Mouse (Mus musculus): ENCODE measurements around the gene Fpr1. TPM values are rescaled to one million over a fixed set of nuclear protein-coding genes. Genes with fewer than 3 reads are reported as not detected.

Fpr1 gene
- polyA plus RNA-seq, 1 experiment from 2014 or later: 0.39 TPM

GRCm38 (mm10) chr17:17882672-17883071 lies 1.1 kb downstream of the Fpr1 start:
- H3K4me2 ChIP-seq (replicated peaks; ENCODE audit: low read depth, low read length): no peak overlapping the region
- H3K4me3 ChIP-seq (ENCODE audit: low read length): no peak overlapping the region
- no peaks in the 10 kb centered on the region for H3K36me3 ChIP-seq (ENCODE audit: insufficient read depth, low read length)
- H3K9me3 ChIP-seq (ENCODE audit: low read length): no peaks in the 10 kb centered on the region
- 81% methylated on average over 3 of the region's 3 CpGs for WGBS
- no peaks in the 10 kb centered on the region for H3K4me1 ChIP-seq (ENCODE audit: insufficient read depth, low read length)
- no peak overlapping the region for H3K27ac ChIP-seq (ENCODE audit: low read length)
- H3K9ac ChIP-seq (replicated peaks; ENCODE audit: low read length): no peak overlapping the region
- ATAC-seq (ENCODE audit: low FRiP score, low TSS enrichment): no peak
- H3K27me3 ChIP-seq (ENCODE audit: insufficient read depth, low read length): no peaks in the 10 kb centered on the region

GRCm38 (mm10) chr17:17879347-17879746 lies 4.4 kb downstream of the Fpr1 start:
- H3K36me3 ChIP-seq (ENCODE audit: insufficient read depth, low read length): no peaks in the 10 kb centered on the region
- no peak for ATAC-seq (ENCODE audit: low FRiP score, low TSS enrichment)
- WGBS: 94% methylated on average over 1 of the region's 1 CpGs
- no peak overlapping the region for H3K27ac ChIP-seq (ENCODE audit: low read length)
- no peak overlapping the region for H3K4me3 ChIP-seq (ENCODE audit: low read length)
- no peaks in the 10 kb centered on the region for H3K27me3 ChIP-seq (ENCODE audit: insufficient read depth, low read length)
- no peaks in the 10 kb centered on the region for H3K4me1 ChIP-seq (ENCODE audit: insufficient read depth, low read length)
- H3K9ac ChIP-seq (replicated peaks; ENCODE audit: low read length): no peak overlapping the region
- H3K9me3 ChIP-seq (ENCODE audit: low read length): no peaks in the 10 kb centered on the region
- no peak overlapping the region for H3K4me2 ChIP-seq (replicated peaks; ENCODE audit: low read depth, low read length)

- Histone ChIP-seq H3K4me3 (ENCODE audit: low read length) (no peak overlapping the region), H3K4me1 (ENCODE audit: insufficient read depth, low read length) (no peaks in the 10 kb centered on the region), H3K27me3 (ENCODE audit: insufficient read depth, low read length) (no peaks in the 10 kb centered on the region), H3K4me2 (replicated peaks; ENCODE audit: low read depth, low read length) (no peak overlapping the region), H3K36me3 (ENCODE audit: insufficient read depth, low read length) (no peaks in the 10 kb centered on the region), H3K27ac (ENCODE audit: low read length) (no peak overlapping the region), H3K9me3 (ENCODE audit: low read length) (no peaks in the 10 kb centered on the region), H3K9ac (replicated peaks; ENCODE audit: low read length) (no peak overlapping the region)
- no peak for ATAC-seq (ENCODE audit: low FRiP score, low TSS enrichment)
- WGBS: 85% methylated on average over 2 of the region's 2 CpGs
Measured at GRCm38 (mm10) chr17:17871697-17872096, 12.0 kb downstream of the Fpr1 start.

GRCm38 (mm10) chr17:17870892-17871550 lies 12.7 kb downstream of the Fpr1 start:
- 82% methylated on average over 2 of the region's 2 CpGs for WGBS
- H3K4me1 ChIP-seq (ENCODE audit: insufficient read depth, low read length): no peaks in the 10 kb centered on the region
- no peak overlapping the region for H3K4me2 ChIP-seq (replicated peaks; ENCODE audit: low read depth, low read length)
- H3K4me3 ChIP-seq (ENCODE audit: low read length): no peak overlapping the region
- no peak for ATAC-seq (ENCODE audit: low FRiP score, low TSS enrichment)
- no peak overlapping the region for H3K9ac ChIP-seq (replicated peaks; ENCODE audit: low read length)
- no peaks in the 10 kb centered on the region for H3K36me3 ChIP-seq (ENCODE audit: insufficient read depth, low read length)
- no peak overlapping the region for H3K27ac ChIP-seq (ENCODE audit: low read length)
- H3K27me3 ChIP-seq (ENCODE audit: insufficient read depth, low read length): no peaks in the 10 kb centered on the region
- H3K9me3 ChIP-seq (ENCODE audit: low read length): no peaks in the 10 kb centered on the region

GRCm38 (mm10) chr17:17866801-17867469 lies 16.8 kb downstream of the Fpr1 start:
- Histone ChIP-seq H3K4me2 (replicated peaks; ENCODE audit: low read depth, low read length) (no peak overlapping the region), H3K36me3 (ENCODE audit: insufficient read depth, low read length) (0 out of 2 replicates have a peak, but pooled peaks cover 8% of the 10 kb centered on the region), H3K27me3 (ENCODE audit: insufficient read depth, low read length) (no peaks in the 10 kb centered on the region), H3K4me3 (ENCODE audit: low read length) (no peak overlapping the region), H3K27ac (ENCODE audit: low read length) (no peak overlapping the region), H3K9ac (replicated peaks; ENCODE audit: low read length) (no peak overlapping the region), H3K9me3 (ENCODE audit: low read length) (no peaks in the 10 kb centered on the region), H3K4me1 (ENCODE audit: insufficient read depth, low read length) (no peaks in the 10 kb centered on the region)
- no peak for ATAC-seq (ENCODE audit: low FRiP score, low TSS enrichment)
- WGBS: 87% methylated on average over 11 of the region's 11 CpGs

- WGBS: 66% methylated on average over 2 of the region's 2 CpGs
- no peak overlapping the region for H3K4me2 ChIP-seq (replicated peaks; ENCODE audit: low read depth, low read length)
- no peak overlapping the region for H3K4me3 ChIP-seq (ENCODE audit: low read length)
- no peak overlapping the region for H3K27ac ChIP-seq (ENCODE audit: low read length)
- ATAC-seq (ENCODE audit: low FRiP score, low TSS enrichment): no peak
- no peaks in the 10 kb centered on the region for H3K9me3 ChIP-seq (ENCODE audit: low read length)
- H3K4me1 ChIP-seq (ENCODE audit: insufficient read depth, low read length): no peaks in the 10 kb centered on the region
- H3K9ac ChIP-seq (replicated peaks; ENCODE audit: low read length): no peak overlapping the region
- 0 out of 2 replicates have a peak, but pooled peaks cover 8% of the 10 kb centered on the region for H3K36me3 ChIP-seq (ENCODE audit: insufficient read depth, low read length)
- no peaks in the 10 kb centered on the region for H3K27me3 ChIP-seq (ENCODE audit: insufficient read depth, low read length)
Measured at GRCm38 (mm10) chr17:17865168-17865567, 18.6 kb downstream of the Fpr1 start.

GRCm38 (mm10) chr17:17862360-17862759 lies 21.4 kb downstream of the Fpr1 start:
- H3K9ac ChIP-seq (replicated peaks; ENCODE audit: low read length): no peak overlapping the region
- no peak for ATAC-seq (ENCODE audit: low FRiP score, low TSS enrichment)
- no peak overlapping the region for H3K27ac ChIP-seq (ENCODE audit: low read length)
- 38% methylated on average over 1 of the region's 1 CpGs for WGBS
- no peak overlapping the region for H3K4me3 ChIP-seq (ENCODE audit: low read length)
- no peaks in the 10 kb centered on the region for H3K27me3 ChIP-seq (ENCODE audit: insufficient read depth, low read length)
- H3K9me3 ChIP-seq (ENCODE audit: low read length): no peaks in the 10 kb centered on the region
- no peaks in the 10 kb centered on the region for H3K4me1 ChIP-seq (ENCODE audit: insufficient read depth, low read length)
- H3K36me3 ChIP-seq (ENCODE audit: insufficient read depth, low read length): 0 out of 2 replicates have a peak, but pooled peaks cover 8% of the 10 kb centered on the region
- H3K4me2 ChIP-seq (replicated peaks; ENCODE audit: low read depth, low read length): no peak overlapping the region

- 88% methylated on average over 3 of the region's 3 CpGs for WGBS
- no peak overlapping the region for H3K27ac ChIP-seq (ENCODE audit: low read length)
- H3K4me2 ChIP-seq (replicated peaks; ENCODE audit: low read depth, low read length): no peak overlapping the region
- no peak overlapping the region for H3K9ac ChIP-seq (replicated peaks; ENCODE audit: low read length)
- H3K4me3 ChIP-seq (ENCODE audit: low read length): no peak overlapping the region
- no peaks in the 10 kb centered on the region for H3K27me3 ChIP-seq (ENCODE audit: insufficient read depth, low read length)
- H3K9me3 ChIP-seq (ENCODE audit: low read length): no peaks in the 10 kb centered on the region
- ATAC-seq (ENCODE audit: low FRiP score, low TSS enrichment): no peak
- H3K4me1 ChIP-seq (ENCODE audit: insufficient read depth, low read length): no peaks in the 10 kb centered on the region
- H3K36me3 ChIP-seq (ENCODE audit: insufficient read depth, low read length): 0 out of 2 replicates have a peak, but pooled peaks cover 8% of the 10 kb centered on the region
Measured at GRCm38 (mm10) chr17:17860110-17860509, 23.6 kb downstream of the Fpr1 start.

GRCm38 (mm10) chr17:17857446-17857845 lies 26.3 kb downstream of the Fpr1 start:
- H3K4me2 ChIP-seq (replicated peaks; ENCODE audit: low read depth, low read length): no peak overlapping the region
- H3K4me3 ChIP-seq (ENCODE audit: low read length): no peak overlapping the region
- WGBS: 67% methylated on average over 1 of the region's 1 CpGs
- H3K4me1 ChIP-seq (ENCODE audit: insufficient read depth, low read length): no peaks in the 10 kb centered on the region
- H3K27me3 ChIP-seq (ENCODE audit: insufficient read depth, low read length): no peaks in the 10 kb centered on the region
- H3K9ac ChIP-seq (replicated peaks; ENCODE audit: low read length): no peak overlapping the region
- H3K27ac ChIP-seq (ENCODE audit: low read length): no peak overlapping the region
- no peaks in the 10 kb centered on the region for H3K36me3 ChIP-seq (ENCODE audit: insufficient read depth, low read length)
- ATAC-seq (ENCODE audit: low FRiP score, low TSS enrichment): no peak
- no peaks in the 10 kb centered on the region for H3K9me3 ChIP-seq (ENCODE audit: low read length)

GRCm38 (mm10) chr17:17856612-17857011 lies 27.1 kb downstream of the Fpr1 start:
- no peak overlapping the region for H3K4me2 ChIP-seq (replicated peaks; ENCODE audit: low read depth, low read length)
- no peaks in the 10 kb centered on the region for H3K36me3 ChIP-seq (ENCODE audit: insufficient read depth, low read length)
- no peak for ATAC-seq (ENCODE audit: low FRiP score, low TSS enrichment)
- H3K9me3 ChIP-seq (ENCODE audit: low read length): no peaks in the 10 kb centered on the region
- H3K27ac ChIP-seq (ENCODE audit: low read length): no peak overlapping the region
- H3K4me1 ChIP-seq (ENCODE audit: insufficient read depth, low read length): no peaks in the 10 kb centered on the region
- 53% methylated on average over 1 of the region's 1 CpGs for WGBS
- no peak overlapping the region for H3K9ac ChIP-seq (replicated peaks; ENCODE audit: low read length)
- no peaks in the 10 kb centered on the region for H3K27me3 ChIP-seq (ENCODE audit: insufficient read depth, low read length)
- no peak overlapping the region for H3K4me3 ChIP-seq (ENCODE audit: low read length)

Measured in kidney, embryonic 16.5 days (tissue).